Mouse (Mus musculus) layer of hippocampus, adult 9-10 months (tissue): ENCODE results near the gene Gm21865.
"Not testable (repeated sequence)": the region's sequence is repeated elsewhere in the genome, so short reads cannot be mapped to it uniquely, and the experiment has no call there.

Experiments used
- DNase-seq: peaks from one replicate; pipeline ENCODE4 v3.0.0; 2022; ENCODE audit warnings: low spot score

Gm21865 gene

GRCm38 (mm10) chrY:40316803-40317202, at the start of gene Gm21865:
Gene Gm21865 (minus strand): TSS chrY:40316903.
- DNase-seq: not testable (repeated sequence)
